Mouse (Mus musculus): ENCODE results near the gene Ccdc47.

GRCm38 (mm10) chr11:106200756-106201155 lies 15.4 kb downstream of the Ccdc47 start:
- no peak for TF ChIP-seq CTCF (conservative IDR thresholded peaks at IDR 0.05; ENCODE audit: low read length)
- no peak for TF ChIP-seq POU5F1 (IDR thresholded peaks at IDR 0.05; ENCODE audit: borderline replicate concordance, low read length)
